Mouse (Mus musculus): ENCODE measurements around the gene Kcnq5. TPM values are rescaled to one million over a fixed set of nuclear protein-coding genes. Genes with fewer than 3 reads are reported as not detected.
A peak's percentile ranks its signal among the peaks of the same experiment; 100 is the strongest.

Kcnq5 gene
- polyA plus RNA-seq, 1 experiment from 2014 or later = 0.71 TPM

DNA sequence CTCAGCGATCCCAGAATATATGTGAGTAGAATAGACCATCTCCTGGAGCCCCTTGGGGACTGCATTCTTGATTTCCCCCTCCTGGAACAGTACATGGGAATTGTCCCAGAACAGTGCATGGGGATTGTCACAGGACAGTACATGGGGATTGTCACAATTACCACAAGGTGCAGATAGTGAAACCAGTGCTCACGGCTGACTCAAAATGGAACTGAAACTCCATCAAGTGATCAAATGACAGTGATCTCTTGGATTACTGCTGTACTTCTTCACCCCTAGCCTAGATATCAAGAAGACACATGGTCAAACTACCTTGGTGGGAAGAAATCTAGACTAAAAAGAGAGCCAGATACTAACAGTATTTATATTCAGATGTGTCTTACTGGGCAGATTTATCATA is 536.1 kb downstream of the Kcnq5 start:
- Histone ChIP-seq H3K4me1 (replicated peaks; ENCODE audit: insufficient read depth, low read length) (no peaks in the 10 kb centered on the region), H3K36me3 (ENCODE audit: insufficient read depth, low read length) (no peaks in the 10 kb centered on the region), H3K4me2 (ENCODE audit: low read length) (no peak overlapping the region), H3K4me3 (replicated peaks; ENCODE audit: low read depth, low read length) (no peak overlapping the region), H3K9ac (ENCODE audit: low read depth, low read length) (no peak overlapping the region), H3K27ac (no peak overlapping the region), H3K27me3 (ENCODE audit: insufficient read depth, low read length) (no peaks in the 10 kb centered on the region), H3K9me3 (replicated peaks; ENCODE audit: low read length) (no peaks in the 10 kb centered on the region)
- TF ChIP-seq CTCF (IDR thresholded peaks at IDR 0.05; ENCODE audit: low read depth) = no peak
- DNase-seq (ENCODE audit: low spot score) (no peak), ATAC-seq (replicated peaks; ENCODE audit: low FRiP score, low read depth) (no peak)
- WGBS = 81% methylated on average over 2 of the region's 2 CpGs

DNA sequence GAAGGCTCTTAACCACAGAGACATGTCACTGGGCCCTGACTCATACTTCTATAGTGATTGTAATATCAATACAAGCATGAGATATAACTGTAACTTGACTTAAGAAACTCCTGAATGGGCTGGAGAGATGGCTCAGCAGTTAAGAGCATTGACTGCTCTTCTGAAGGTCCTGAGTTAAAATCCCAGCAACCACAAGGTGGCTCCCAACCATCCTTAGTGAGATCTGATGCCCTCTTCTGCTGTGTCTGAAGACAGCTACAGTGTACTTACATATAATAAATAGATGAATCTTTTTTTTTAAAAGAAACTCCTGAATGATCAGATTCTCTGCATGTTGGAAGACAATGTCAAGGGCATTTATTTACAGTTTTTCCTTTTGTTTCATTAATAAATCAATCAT is 542.4 kb downstream of the Kcnq5 start:
- TF ChIP-seq CTCF (IDR thresholded peaks at IDR 0.05; ENCODE audit: low read depth) = peak; percentile 71
- no peak for ATAC-seq (replicated peaks; ENCODE audit: low FRiP score, low read depth)
- peak; percentile 16 for DNase-seq (ENCODE audit: low spot score)
- Histone ChIP-seq H3K4me3 (replicated peaks; ENCODE audit: low read depth, low read length) (no peak overlapping the region), H3K4me2 (ENCODE audit: low read length) (no peak overlapping the region), H3K27ac (no peak overlapping the region), H3K9ac (ENCODE audit: low read depth, low read length) (no peak overlapping the region), H3K36me3 (ENCODE audit: insufficient read depth, low read length) (no peaks in the 10 kb centered on the region), H3K27me3 (ENCODE audit: insufficient read depth, low read length) (no peaks in the 10 kb centered on the region), H3K4me1 (replicated peaks; ENCODE audit: insufficient read depth, low read length) (no peaks in the 10 kb centered on the region), H3K9me3 (replicated peaks; ENCODE audit: low read length) (no peaks in the 10 kb centered on the region)

DNA sequence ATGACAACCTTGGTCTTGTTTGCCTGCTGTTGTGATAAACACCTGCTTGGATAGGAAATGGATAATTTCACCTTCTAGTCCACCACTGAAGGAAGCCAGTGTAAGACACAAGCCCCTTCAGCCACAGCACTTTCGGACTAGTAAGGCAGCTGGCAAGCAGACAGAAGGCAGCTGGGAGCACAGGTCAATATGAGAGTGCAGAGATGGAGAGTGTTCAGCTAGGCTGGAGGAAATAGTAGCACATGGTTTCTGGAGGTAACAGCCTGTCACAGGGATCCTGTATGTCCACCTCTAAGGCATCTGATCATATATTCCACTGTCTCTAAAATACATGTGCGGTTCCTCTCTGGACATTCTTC is 549.6 kb downstream of the Kcnq5 start:
- WGBS = 83% methylated on average over 2 of the region's 2 CpGs
- TF ChIP-seq CTCF (IDR thresholded peaks at IDR 0.05; ENCODE audit: low read depth) = no peak
- Histone ChIP-seq H3K4me2 (ENCODE audit: low read length) (no peak overlapping the region), H3K27ac (no peak overlapping the region), H3K9ac (ENCODE audit: low read depth, low read length) (no peak overlapping the region), H3K4me3 (replicated peaks; ENCODE audit: low read depth, low read length) (no peak overlapping the region), H3K36me3 (ENCODE audit: insufficient read depth, low read length) (no peaks in the 10 kb centered on the region), H3K4me1 (replicated peaks; ENCODE audit: insufficient read depth, low read length) (no peaks in the 10 kb centered on the region), H3K9me3 (replicated peaks; ENCODE audit: low read length) (no peaks in the 10 kb centered on the region), H3K27me3 (ENCODE audit: insufficient read depth, low read length) (no peaks in the 10 kb centered on the region)
- ATAC-seq (replicated peaks; ENCODE audit: low FRiP score, low read depth) (no peak), DNase-seq (ENCODE audit: low spot score) (no peak)

DNA sequence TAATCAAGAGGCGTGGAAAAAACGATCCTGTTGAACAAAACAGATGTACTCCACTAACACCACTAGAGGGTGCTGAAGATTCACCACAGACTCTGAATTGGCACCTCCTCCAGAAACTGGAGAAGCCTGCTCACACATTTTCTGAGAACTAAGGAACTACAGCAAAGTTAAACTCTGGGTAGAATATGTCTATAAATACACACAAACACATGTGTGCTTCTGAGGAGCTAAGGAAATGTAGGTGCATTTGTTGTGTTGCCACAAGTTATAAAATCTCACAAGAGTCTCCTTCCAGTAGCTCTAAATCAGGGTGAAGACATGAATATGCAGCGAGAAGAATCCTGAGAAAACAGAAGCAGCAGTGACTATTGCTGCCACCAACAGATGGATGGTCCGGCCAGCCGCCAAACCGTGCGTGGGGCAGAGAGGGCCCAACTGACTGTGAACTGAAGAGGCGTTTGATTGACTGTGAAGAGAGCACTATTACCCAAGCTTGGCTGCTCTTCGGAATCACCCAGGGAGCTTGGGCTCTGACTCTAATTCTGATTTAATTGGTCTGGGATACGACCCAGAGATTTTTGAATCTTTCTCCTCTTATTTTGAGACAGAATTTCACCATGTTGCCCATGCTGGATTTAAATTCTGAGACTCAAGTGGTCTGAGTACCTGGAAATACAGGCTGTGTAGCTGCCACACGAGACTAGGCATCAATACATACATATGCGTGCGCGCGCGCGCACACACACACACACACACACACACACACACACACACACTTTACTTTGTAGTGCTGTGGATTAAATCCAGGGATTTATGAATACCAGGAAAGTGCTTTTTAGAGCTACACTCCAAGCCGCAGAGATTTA is 550.2 kb downstream of the Kcnq5 start:
- Histone ChIP-seq H3K9ac (ENCODE audit: low read depth, low read length) (no peak overlapping the region), H3K27me3 (ENCODE audit: insufficient read depth, low read length) (no peaks in the 10 kb centered on the region), H3K9me3 (replicated peaks; ENCODE audit: low read length) (no peaks in the 10 kb centered on the region), H3K4me3 (replicated peaks; ENCODE audit: low read depth, low read length) (no peak overlapping the region), H3K4me1 (replicated peaks; ENCODE audit: insufficient read depth, low read length) (no peaks in the 10 kb centered on the region), H3K4me2 (ENCODE audit: low read length) (peak overlapping the region; percentile 25; the same call in 1 of the 2 replicates), H3K36me3 (ENCODE audit: insufficient read depth, low read length) (no peaks in the 10 kb centered on the region), H3K27ac (no peak overlapping the region)
- ATAC-seq (replicated peaks; ENCODE audit: low FRiP score, low read depth) = peak; percentile 61; the same call in 1 of the 2 replicates
- 44% methylated on average over 18 of the region's 18 CpGs for WGBS
- TF ChIP-seq CTCF (IDR thresholded peaks at IDR 0.05; ENCODE audit: low read depth) = peak; percentile 88
- peak; percentile 92 for DNase-seq (ENCODE audit: low spot score)

DNA sequence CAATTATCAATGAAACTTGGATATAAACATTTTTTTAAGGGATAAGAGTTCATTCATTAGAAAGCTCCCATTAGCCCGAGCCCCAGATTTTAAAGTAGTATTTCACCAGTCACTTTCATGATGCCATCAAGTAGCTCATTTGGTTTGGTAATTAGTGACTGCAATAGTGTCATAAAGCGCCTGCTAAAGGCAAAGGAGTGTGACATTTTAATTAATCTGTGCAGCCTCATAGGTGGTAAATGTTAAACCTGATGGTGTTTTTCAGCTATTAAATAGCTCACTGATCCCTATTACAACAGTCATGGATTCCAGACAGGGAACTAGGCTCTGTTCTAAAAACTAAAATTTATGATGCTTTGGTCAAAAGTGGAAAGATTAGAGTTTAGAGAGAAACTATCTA is 554.5 kb downstream of the Kcnq5 start:
- no peaks in the 10 kb centered on the region for H3K36me3 ChIP-seq (ENCODE audit: insufficient read depth, low read length)
- no peak overlapping the region for H3K4me2 ChIP-seq (ENCODE audit: low read length)
- 30% methylated on average over 2 of the region's 2 CpGs for WGBS
- no peak overlapping the region for H3K4me3 ChIP-seq (replicated peaks; ENCODE audit: low read depth, low read length)
- H3K27ac ChIP-seq = no peak overlapping the region
- H3K9me3 ChIP-seq (replicated peaks; ENCODE audit: low read length) = no peaks in the 10 kb centered on the region
- ATAC-seq (replicated peaks; ENCODE audit: low FRiP score, low read depth) = no peak
- H3K4me1 ChIP-seq (replicated peaks; ENCODE audit: insufficient read depth, low read length) = no peaks in the 10 kb centered on the region
- DNase-seq (ENCODE audit: low spot score) = no peak
- H3K9ac ChIP-seq (ENCODE audit: low read depth, low read length) = no peak overlapping the region
- H3K27me3 ChIP-seq (ENCODE audit: insufficient read depth, low read length) = no peaks in the 10 kb centered on the region
- TF ChIP-seq CTCF (IDR thresholded peaks at IDR 0.05; ENCODE audit: low read depth) = no peak

DNA sequence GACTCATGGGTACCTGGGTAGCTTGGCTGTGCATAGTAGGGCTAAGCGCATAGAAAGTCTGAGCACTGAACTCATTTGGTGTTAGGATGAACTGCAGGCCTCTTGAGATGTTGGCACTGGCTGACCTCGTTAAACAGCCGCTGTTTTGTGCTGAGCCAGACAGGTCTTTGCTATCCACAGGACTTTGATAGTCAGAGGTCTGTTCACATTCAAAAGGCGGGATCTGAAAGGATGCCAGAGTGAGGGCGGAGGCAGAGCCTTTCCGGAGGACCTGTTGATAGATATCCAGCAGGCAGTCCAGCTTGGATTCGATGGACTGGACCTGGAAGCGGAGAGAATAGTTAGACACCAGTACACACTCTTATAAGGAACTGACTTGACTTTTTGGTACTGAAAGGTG is 558.9 kb downstream of the Kcnq5 start:
- Histone ChIP-seq H3K4me2 (ENCODE audit: low read length) (no peak overlapping the region), H3K9me3 (replicated peaks; ENCODE audit: low read length) (no peaks in the 10 kb centered on the region), H3K36me3 (ENCODE audit: insufficient read depth, low read length) (no peaks in the 10 kb centered on the region), H3K9ac (ENCODE audit: low read depth, low read length) (no peak overlapping the region), H3K27ac (no peak overlapping the region), H3K4me3 (replicated peaks; ENCODE audit: low read depth, low read length) (no peak overlapping the region), H3K27me3 (ENCODE audit: insufficient read depth, low read length) (no peaks in the 10 kb centered on the region), H3K4me1 (replicated peaks; ENCODE audit: insufficient read depth, low read length) (no peaks in the 10 kb centered on the region)
- DNase-seq (ENCODE audit: low spot score) (no peak), ATAC-seq (replicated peaks; ENCODE audit: low FRiP score, low read depth) (no peak)
- TF ChIP-seq CTCF (IDR thresholded peaks at IDR 0.05; ENCODE audit: low read depth) = no peak
- WGBS = 86% methylated on average over 8 of the region's 8 CpGs
